Mouse (Mus musculus) ES-Bruce4 (cell line): ENCODE results near the gene Lhx6. TPM values are rescaled to one million over a fixed set of nuclear protein-coding genes. Genes with fewer than 3 reads are reported as not detected.
"Not testable (repeated sequence)": the region's sequence is repeated elsewhere in the genome, so short reads cannot be mapped to it uniquely, and the experiment has no call there.

Experiments used
- H3K27ac ChIP-seq: 2 replicates; pipeline ENCODE4 v1.5.1; 2012; ENCODE audit warnings: low read length, inconsistent platforms; ENCODE audit not compliant: insufficient read depth
- H3K27me3 ChIP-seq: 2 replicates; pipeline ENCODE4 v1.6.1; 2012; ENCODE audit warnings: mild to moderate bottlenecking, low read length, inconsistent platforms; ENCODE audit not compliant: control insufficient read depth, poor library complexity, insufficient read depth, severe bottlenecking
- H3K36me3 ChIP-seq: 2 replicates; pipeline ENCODE4 v1.6.1; 2012; ENCODE audit warnings: inconsistent platforms, mild to moderate bottlenecking, low read length, moderate library complexity; ENCODE audit not compliant: control insufficient read depth, poor library complexity, insufficient read depth, severe bottlenecking
- H3K4me1 ChIP-seq: one replicate; pipeline ENCODE4 v1.8.1; 2011; ENCODE audit warnings: low read length; ENCODE audit not compliant: control insufficient read depth, insufficient read depth
- H3K4me3 ChIP-seq: 2 replicates; pipeline ENCODE4 v1.5.1; 2011; ENCODE audit warnings: low read depth, mild to moderate bottlenecking, low read length
- H3K9ac ChIP-seq: 2 replicates; pipeline ENCODE4 v1.6.1; 2012; ENCODE audit warnings: low read depth, mild to moderate bottlenecking, inconsistent platforms; ENCODE audit not compliant: poor library complexity, severe bottlenecking
- H3K9me3 ChIP-seq: replicated peaks from 2 replicates; pipeline ENCODE4 v1.6.1; 2012; ENCODE audit warnings: mild to moderate bottlenecking, low read length, inconsistent platforms; ENCODE audit not compliant: control insufficient read depth, poor library complexity, insufficient read depth, severe bottlenecking
- CTCF ChIP-seq: IDR thresholded peaks from one replicate; pipeline ENCODE4 v1.8.1; 2011; ENCODE audit warnings: low read depth, low read length
- EP300 ChIP-seq: IDR thresholded peaks from 2 replicates; pipeline ENCODE4 v1.6.1; 2011; ENCODE audit warnings: low read depth, low read length; ENCODE audit not compliant: insufficient read depth
- POLR2A ChIP-seq: IDR thresholded peaks from one replicate; pipeline ENCODE4 v1.8.1; 2011; ENCODE audit warnings: low read length; ENCODE audit not compliant: insufficient read depth
- polyA plus RNA-seq: library from polyadenylated mRNA; stranded (reverse); fragments of >200 nt; gene quantifications from 2 replicates; pipeline ENCODE4 v1.2.4, GENCODE M21; 2011; ENCODE audit warnings: low read depth; ENCODE audit not compliant: missing spikeins, insufficient read depth, insufficient read length

Lhx6 gene
- polyA plus RNA-seq = 0.94 and 1.1 TPM in 2 replicates

DNA sequence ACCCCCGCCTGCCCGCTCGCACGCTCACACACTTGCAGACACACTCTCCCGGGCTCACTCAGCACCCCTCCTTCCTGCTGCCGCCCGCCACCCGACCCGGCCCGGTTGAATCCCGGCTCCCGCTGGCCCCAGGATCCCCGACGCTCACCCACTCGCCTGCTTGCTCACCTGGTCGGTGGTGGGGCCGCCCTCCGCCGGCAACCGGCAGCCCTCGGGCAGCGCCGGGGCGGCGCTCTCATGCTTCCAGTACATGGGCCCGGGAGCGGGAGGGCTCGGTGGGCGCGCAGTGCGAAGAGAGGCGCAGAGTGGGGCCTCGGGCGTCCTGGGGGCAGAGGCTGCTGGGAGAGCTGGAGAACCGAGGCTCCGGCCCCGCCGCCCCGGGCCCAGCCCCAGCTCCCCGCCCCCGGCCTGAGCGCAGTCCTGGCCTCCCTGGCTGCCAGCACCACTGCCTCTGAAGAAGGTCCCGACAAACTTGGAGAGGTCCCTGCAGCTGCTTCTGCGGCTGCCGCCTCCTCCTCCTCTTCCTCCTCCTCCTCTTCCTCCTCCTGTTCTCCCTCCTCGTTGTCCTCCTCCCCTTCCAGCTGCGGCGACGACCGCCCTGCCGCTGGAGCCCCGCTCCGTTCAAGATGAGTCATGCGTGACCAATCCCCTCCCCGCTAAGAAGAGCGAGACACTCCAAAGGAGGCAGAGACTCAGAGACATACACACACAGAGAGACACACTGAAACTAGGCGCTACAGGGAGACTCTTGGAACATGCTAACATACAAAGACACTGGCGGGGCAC is at the start of gene Lhx6:
TSS of gene Lhx6 (minus strand) at position 453 of the 786 bp plus-strand sequence.
- no peaks in the 10 kb centered on the region for H3K36me3 ChIP-seq
- H3K9ac ChIP-seq = peak within 1 kb of the TSS; percentile 72
- TF ChIP-seq CTCF = no peak
- no peak for TF ChIP-seq POLR2A
- TF ChIP-seq EP300 = no peak
- H3K9me3 ChIP-seq = no peaks in the 10 kb centered on the region
- no peak within 1 kb of the TSS for H3K27ac ChIP-seq
- peaks cover 26% of the 10 kb centered on the region for H3K27me3 ChIP-seq
- peak within 1 kb of the TSS; percentile 45 for H3K4me3 ChIP-seq
- H3K4me1 ChIP-seq = peaks cover 2% of the 10 kb centered on the region

DNA sequence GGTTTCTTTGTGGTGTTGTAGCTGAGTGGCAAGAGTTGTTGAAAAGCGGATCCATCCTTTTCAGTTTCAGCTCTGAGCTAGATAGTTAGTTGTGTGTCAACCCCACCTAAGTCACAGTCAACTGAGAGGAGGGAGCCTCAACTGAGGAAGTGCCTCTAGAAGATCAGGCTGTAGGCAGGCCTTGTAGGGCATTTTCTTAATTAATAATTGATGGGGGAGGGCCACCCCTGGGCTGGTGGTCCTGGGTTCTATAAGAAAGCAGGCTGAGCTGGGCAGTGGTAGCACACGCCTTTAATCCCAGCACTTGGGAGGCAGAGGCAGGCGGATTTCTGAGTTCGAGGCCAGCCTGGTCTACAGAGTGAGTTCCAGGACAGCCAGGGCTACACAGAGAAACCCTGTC is 47.2 kb upstream of the Lhx6 start:
- H3K4me1 ChIP-seq, H3K36me3 ChIP-seq, H3K9me3 ChIP-seq, H3K4me3 ChIP-seq, H3K27me3 ChIP-seq, H3K9ac ChIP-seq, H3K27ac ChIP-seq: not testable (repeated sequence)

DNA sequence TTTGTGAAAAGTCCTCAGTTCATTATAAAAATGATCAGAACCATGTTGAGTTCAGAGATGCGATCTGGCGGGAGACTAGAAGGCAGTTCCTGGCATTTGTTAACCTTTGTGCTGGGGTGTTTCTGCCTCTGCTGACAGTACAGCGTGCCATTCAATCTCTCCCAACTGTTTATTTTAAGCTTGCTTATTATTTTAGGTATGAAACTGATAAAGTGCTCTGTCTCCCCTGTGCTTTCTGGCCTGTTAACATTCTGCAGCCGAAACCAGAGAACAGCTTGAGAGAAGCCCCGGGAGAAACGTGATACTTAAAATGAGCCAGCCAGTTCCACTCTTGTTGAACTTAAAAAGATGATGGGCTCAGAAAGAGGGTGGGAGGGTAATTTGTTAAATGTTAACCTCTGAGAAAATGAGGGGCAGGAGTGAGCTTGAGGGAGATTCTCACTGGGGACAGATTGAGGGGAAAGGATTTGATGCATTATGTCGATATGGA is 43.7 kb upstream of the Lhx6 start:
- H3K27ac ChIP-seq = no peak overlapping the region
- H3K4me1 ChIP-seq = no peaks in the 10 kb centered on the region
- H3K4me3 ChIP-seq = no peak overlapping the region
- no peaks in the 10 kb centered on the region; the same call in 1 of the 2 replicates for H3K36me3 ChIP-seq
- H3K9me3 ChIP-seq = no peaks in the 10 kb centered on the region
- TF ChIP-seq EP300 (no peak), CTCF (no peak), POLR2A (no peak)
- no peak overlapping the region for H3K9ac ChIP-seq
- no peaks in the 10 kb centered on the region for H3K27me3 ChIP-seq

DNA sequence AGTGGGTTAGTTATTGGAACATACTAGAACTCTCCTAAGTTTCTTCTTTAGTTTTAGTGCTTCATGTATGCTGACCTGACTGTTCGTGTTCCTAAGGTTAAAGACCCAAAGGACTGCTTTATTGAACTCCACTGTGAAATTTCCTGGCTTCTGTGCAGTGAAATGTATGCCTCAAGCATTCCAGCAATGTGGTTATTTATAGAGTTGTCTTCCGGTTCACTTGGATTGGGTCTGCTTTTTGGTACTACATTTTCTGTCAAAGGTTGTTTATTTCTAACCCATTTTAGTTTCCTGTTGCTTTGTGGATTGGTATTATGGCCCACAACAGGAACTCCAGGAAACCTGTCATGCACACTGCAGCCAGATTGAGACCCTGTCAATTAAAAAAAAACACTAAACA is 33.9 kb upstream of the Lhx6 start:
- Histone ChIP-seq H3K27me3 (no peaks in the 10 kb centered on the region), H3K27ac (no peak overlapping the region), H3K9ac (no peak overlapping the region), H3K9me3 (no peaks in the 10 kb centered on the region), H3K4me1 (no peaks in the 10 kb centered on the region), H3K36me3 (peaks cover under 1% of the 10 kb centered on the region), H3K4me3 (no peak overlapping the region)
- TF ChIP-seq CTCF (no peak), POLR2A (no peak), EP300 (no peak)

DNA sequence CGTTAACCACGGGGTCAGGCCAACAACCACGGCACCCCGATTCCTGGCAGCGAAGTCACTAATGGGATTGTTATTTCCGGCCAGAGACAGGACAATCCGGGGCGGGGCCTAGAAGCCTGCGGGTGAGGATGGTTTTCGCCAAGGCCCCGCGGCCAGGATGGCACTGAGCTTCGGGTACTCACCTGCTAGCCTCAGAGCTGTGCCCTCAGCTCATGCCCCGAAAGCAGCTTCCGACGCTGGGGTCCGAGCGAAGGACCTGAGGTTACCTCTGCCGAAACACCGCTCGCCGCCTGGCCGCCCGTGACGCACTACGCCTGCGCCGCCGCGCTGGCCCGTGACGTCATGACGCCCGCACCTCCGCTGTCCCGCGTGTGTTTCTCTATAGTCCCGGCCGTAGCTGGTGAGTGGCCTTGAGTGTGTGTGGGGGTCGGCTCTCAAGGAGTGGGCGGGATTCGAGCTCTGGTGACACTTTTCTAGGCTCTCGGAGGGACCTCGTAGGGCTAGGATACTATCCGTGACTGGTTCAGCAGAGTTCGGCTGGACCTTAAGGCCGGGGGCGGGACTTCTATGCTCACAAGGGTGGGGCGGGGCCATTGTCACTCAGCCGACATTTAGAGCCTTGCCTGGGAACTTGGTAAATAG is 31.2 kb upstream of the Lhx6 start, which contains the start of the genes Mrrf and Rbm18:
TSS of gene Mrrf (plus strand) at position 90 of the 642 bp plus-strand sequence.
TSS of gene Rbm18 (minus strand) at position 474 of the 642 bp plus-strand sequence.
- Histone ChIP-seq H3K27ac (no peak within 1 kb of the TSS), H3K9ac (peak within 1 kb of the TSS; percentile 68), H3K4me1 (no peaks in the 10 kb centered on the region), H3K9me3 (no peaks in the 10 kb centered on the region), H3K36me3 (peaks cover 13% of the 10 kb centered on the region), H3K4me3 (peak within 1 kb of the TSS; percentile 89), H3K27me3 (no peaks in the 10 kb centered on the region)
- TF ChIP-seq POLR2A (peak; percentile 9), CTCF (no peak), EP300 (no peak)

DNA sequence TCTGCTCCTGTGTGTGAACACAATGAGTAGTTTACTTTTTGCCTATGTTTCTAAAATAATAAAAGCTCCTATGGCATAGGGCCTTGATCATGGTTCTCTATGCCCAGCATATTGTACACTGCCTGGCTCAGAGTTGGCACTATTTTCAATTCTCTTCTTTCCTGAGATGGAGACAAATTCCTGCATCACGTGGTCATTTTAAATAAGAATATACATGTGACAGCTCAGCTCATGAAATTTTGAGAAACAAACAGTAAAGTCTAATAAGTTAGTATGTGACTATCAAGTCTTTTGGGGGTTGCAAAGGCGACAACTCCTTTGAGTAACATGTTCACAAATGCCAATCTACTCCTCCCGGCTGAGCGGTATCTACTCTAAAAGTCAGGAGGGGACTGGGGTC is 30.7 kb upstream of the Lhx6 start:
- TF ChIP-seq POLR2A (no peak), EP300 (no peak), CTCF (no peak)
- H3K27ac ChIP-seq = no peak overlapping the region

More for the DNA sequence above, 30.7 kb upstream of the Lhx6 start:
- H3K4me1 ChIP-seq = no peaks in the 10 kb centered on the region
- H3K36me3 ChIP-seq = peaks cover 13% of the 10 kb centered on the region
- peak overlapping the region; percentile 68 for H3K9ac ChIP-seq
- H3K4me3 ChIP-seq = peak overlapping the region; percentile 89
- H3K9me3 ChIP-seq = no peaks in the 10 kb centered on the region
- H3K27me3 ChIP-seq = no peaks in the 10 kb centered on the region
